15 mouse cellular contexts compared by ENCODE assay signal in the genomic region with DNA sequence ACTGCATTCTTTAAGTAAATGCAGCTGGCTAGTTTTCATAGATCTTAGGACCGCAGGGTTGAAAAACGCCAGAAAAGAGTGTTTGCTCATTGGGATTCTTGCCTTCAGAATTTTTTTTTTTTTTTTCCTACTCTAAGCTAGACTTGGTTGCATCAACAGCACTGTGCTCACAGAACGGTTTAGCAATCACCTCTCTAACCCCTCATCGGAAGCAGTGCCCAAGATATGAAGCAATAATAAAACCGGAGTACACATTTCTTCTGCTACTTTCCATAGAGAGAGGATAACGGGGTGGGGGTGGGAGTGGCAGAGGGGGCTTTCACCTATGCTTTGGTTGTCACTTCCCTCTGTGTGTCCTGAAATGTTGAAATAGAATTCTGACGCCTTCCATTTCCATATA. TPM values are rescaled to one million over a fixed set of nuclear protein-coding genes. Genes with fewer than 3 reads are reported as not detected.
A peak's percentile ranks its signal among the peaks of the same experiment; 100 is the strongest.
DNase-seq lines count a peak whose midpoint lies in the region; ATAC-seq lines count a peak whose summit lies in the region.
"Had no signal": no experiment of that assay in that cellular context is flagged by ENCODE, and none has a peak within 500 bp of the region (broad histone marks: within the 10 kb centered on the region; RNA-seq: fewer than 3 reads in every experiment).

No protein-coding gene starts in this region.

- H3K9ac ChIP-seq in heart, embryonic 15.5 days, result no peak overlapping the region
- no peak overlapping the region for H3K9ac ChIP-seq in lung, embryonic 16.5 days (ENCODE audit: low read length)
- H3K9ac ChIP-seq: forebrain, embryonic 15.5 days had no signal

- no peak overlapping the region; the same call in 1 of the 2 replicates for H3K4me3 ChIP-seq in heart, embryonic 15.5 days
- peak overlapping the region; percentile 9; the same call in 1 of the 2 replicates for H3K4me3 ChIP-seq in lung, embryonic 16.5 days (ENCODE audit: low read length)
- H3K4me3 ChIP-seq: forebrain, embryonic 15.5 days had no signal

- no peaks in the 10 kb centered on the region for H3K27me3 ChIP-seq in heart, embryonic 15.5 days
- H3K27me3 ChIP-seq in lung, embryonic 16.5 days (ENCODE audit: control insufficient read depth, insufficient read depth, low read depth, low read length), result no peaks in the 10 kb centered on the region
- H3K27me3 ChIP-seq: forebrain, embryonic 15.5 days had no signal

- no peaks in the 10 kb centered on the region for H3K9me3 ChIP-seq in heart, embryonic 15.5 days (replicated peaks)
- no peaks in the 10 kb centered on the region for H3K9me3 ChIP-seq in lung, embryonic 16.5 days (ENCODE audit: control insufficient read depth, low read length)
- H3K9me3 ChIP-seq: forebrain, embryonic 15.5 days had no signal

- no peak overlapping the region for H3K27ac ChIP-seq in heart, embryonic 15.5 days
- peak overlapping the region; percentile 3; the same call in 1 of the 2 replicates for H3K27ac ChIP-seq in lung, embryonic 16.5 days (ENCODE audit: low read length)
- H3K27ac ChIP-seq: forebrain, embryonic 15.5 days had no signal

- H3K36me3 ChIP-seq in heart, embryonic 15.5 days, result no peaks in the 10 kb centered on the region
- no peaks in the 10 kb centered on the region for H3K36me3 ChIP-seq in lung, embryonic 16.5 days (ENCODE audit: control insufficient read depth, insufficient read depth, low read length)
- H3K36me3 ChIP-seq: forebrain, embryonic 15.5 days had no signal

- H3K4me2 ChIP-seq in heart, embryonic 15.5 days, result peak overlapping the region; percentile 23
- peak overlapping the region; percentile 48 for H3K4me2 ChIP-seq in lung, embryonic 16.5 days (ENCODE audit: low read depth, low read length)
- H3K4me2 ChIP-seq: forebrain, embryonic 15.5 days had no signal

- no peaks in the 10 kb centered on the region for H3K4me1 ChIP-seq in heart, embryonic 15.5 days (replicated peaks)
- H3K4me1 ChIP-seq in lung, embryonic 16.5 days (replicated peaks; ENCODE audit: control insufficient read depth, insufficient read depth, low read length), result peaks cover 6% of the 10 kb centered on the region; the same call in 1 of the 2 replicates
- H3K4me1 ChIP-seq: forebrain, embryonic 15.5 days had no signal

- DNase-seq in heart, adult 9 months (ENCODE audit: low spot score in 2 of 2), result no peak
- DNase-seq in lung, postnatal 10 days, result no peak
- no peak for DNase-seq in adrenal gland, postnatal 14 days
- DNase-seq in right cerebral cortex, postnatal 14 days, result no peak
- DNase-seq: adrenal gland, postnatal 10 days; cerebellum, adult 11 months; gastrocnemius, postnatal 25 days; kidney, adult 2 months had no signal

- WGBS in heart, embryonic 15.5 days, result 53% methylated on average over 7 of the region's 7 CpGs
- WGBS in lung, embryonic 16.5 days, result 31% methylated on average over 7 of the region's 7 CpGs

- no peak for ATAC-seq in heart, embryonic 15.5 days (replicated peaks; ENCODE audit: insufficient number of reproducible peaks, insufficient read depth, low FRiP score, low read depth)
- peak; percentile 56; the same call in 1 of the 2 replicates for ATAC-seq in lung, embryonic 16.5 days (ENCODE audit: low read depth)
- ATAC-seq in granulocyte monocyte progenitor cell, adult 5-6 weeks (replicated peaks; ENCODE audit: poor library complexity, severe bottlenecking), result peak; percentile 92
- ATAC-seq in megakaryocyte progenitor cell, adult 5-6 weeks (replicated peaks; ENCODE audit: poor library complexity), result peak; percentile 91
- ATAC-seq: forebrain, embryonic 15.5 days had no signal

RNA-seq across cellular contexts. Expression of a gene that starts 5.7 kb away (rescaled TPM):
- polyA plus RNA-seq in heart, embryonic 15.5 days (2015; fragmentation: Nextera tagmentation; extraction: Ambion mirVana), result not detected in 2 replicates
- polyA plus RNA-seq in lung, embryonic 16.5 days (2015; fragmentation: Nextera tagmentation; extraction: Ambion mirVana), result not detected in 2 replicates
- not detected in 2 replicates for total RNA-seq in granulocyte monocyte progenitor cell, adult 5-6 weeks (2014; fragmentation: Nextera tagmentation)
- not detected in 2 replicates for total RNA-seq in granulocyte monocyte progenitor cell, adult 5-6 weeks (2017)
- total RNA-seq in megakaryocyte progenitor cell, adult 5-6 weeks (2015), result not detected in 2 replicates
- total RNA-seq in megakaryocyte progenitor cell, adult 5-6 weeks (2017), result not detected in 2 replicates
- total RNA-seq in adrenal gland, postnatal 14 days (2021), result not detected in 2 replicates
- total RNA-seq: adrenal gland, postnatal 10 days; gastrocnemius, postnatal 25 days; layer of hippocampus, postnatal 25 days had no signal
- polyA plus RNA-seq: forebrain, embryonic 15.5 days; kidney, adult 2 months; small intestine, adult 2 months had no signal

RNA-seq across cellular contexts. Expression of a gene that starts 14.0 kb away (rescaled TPM):
- polyA plus RNA-seq in heart, embryonic 15.5 days (2015; fragmentation: Nextera tagmentation; extraction: Ambion mirVana), result 23.6 and 27.8 TPM in 2 replicates
- 0.99 and 1.0 TPM in 2 replicates for polyA plus RNA-seq in lung, embryonic 16.5 days (2015; fragmentation: Nextera tagmentation; extraction: Ambion mirVana)
- total RNA-seq in granulocyte monocyte progenitor cell, adult 5-6 weeks (2014; fragmentation: Nextera tagmentation), result not detected in 2 replicates
- total RNA-seq in granulocyte monocyte progenitor cell, adult 5-6 weeks (2017), result not detected in 2 replicates
- total RNA-seq in megakaryocyte progenitor cell, adult 5-6 weeks (2015), result not detected in 2 replicates
- not detected in 2 replicates for total RNA-seq in megakaryocyte progenitor cell, adult 5-6 weeks (2017)
- 1.3 and 1.4 TPM in 2 replicates for total RNA-seq in adrenal gland, postnatal 14 days (2021)

RNA-seq across cellular contexts. Expression of a gene that starts 33.6 kb away (rescaled TPM):
- 7.2 and 7.3 TPM in 2 replicates for polyA plus RNA-seq in heart, embryonic 15.5 days (2015; fragmentation: Nextera tagmentation; extraction: Ambion mirVana)
- 11.8 and 12.5 TPM in 2 replicates for polyA plus RNA-seq in lung, embryonic 16.5 days (2015; fragmentation: Nextera tagmentation; extraction: Ambion mirVana)
- total RNA-seq in granulocyte monocyte progenitor cell, adult 5-6 weeks (2014; fragmentation: Nextera tagmentation), result 8.2 and 12.3 TPM in 2 replicates
- 10.1 and 13.6 TPM in 2 replicates for total RNA-seq in granulocyte monocyte progenitor cell, adult 5-6 weeks (2017)
- 7.4 and 15.1 TPM in 2 replicates for total RNA-seq in megakaryocyte progenitor cell, adult 5-6 weeks (2015)
- total RNA-seq in megakaryocyte progenitor cell, adult 5-6 weeks (2017), result 5.3 and 5.9 TPM in 2 replicates
- total RNA-seq in adrenal gland, postnatal 14 days (2021), result 11.9 and 16.0 TPM in 2 replicates

RNA-seq across cellular contexts. Expression of a gene that starts 34.3 kb away (rescaled TPM):
- 3.6 and 3.9 TPM in 2 replicates for polyA plus RNA-seq in heart, embryonic 15.5 days (2015; fragmentation: Nextera tagmentation; extraction: Ambion mirVana)
- 3.7 and 4.8 TPM in 2 replicates for polyA plus RNA-seq in lung, embryonic 16.5 days (2015; fragmentation: Nextera tagmentation; extraction: Ambion mirVana)
- total RNA-seq in granulocyte monocyte progenitor cell, adult 5-6 weeks (2014; fragmentation: Nextera tagmentation), result 20.4 and 31.4 TPM in 2 replicates
- total RNA-seq in granulocyte monocyte progenitor cell, adult 5-6 weeks (2017), result 33.3 and 35.5 TPM in 2 replicates
- total RNA-seq in megakaryocyte progenitor cell, adult 5-6 weeks (2015), result 44.1 and 50.3 TPM in 2 replicates
- total RNA-seq in megakaryocyte progenitor cell, adult 5-6 weeks (2017), result 35.1 and 38.2 TPM in 2 replicates
- total RNA-seq in adrenal gland, postnatal 14 days (2021), result 17.7 and 18.1 TPM in 2 replicates
